Mouse (Mus musculus) kidney, postnatal 0 days (tissue): ENCODE measurements around the gene Agbl4. TPM values are rescaled to one million over a fixed set of nuclear protein-coding genes. Genes with fewer than 3 reads are reported as not detected.
A peak's percentile ranks its signal among the peaks of the same experiment; 100 is the strongest.

Source experiments
- ATAC-seq: fragments of 200-750 bp; cut with Nextera tagmentation; replicated peaks from 2 replicates; pipeline ENCODE4 v1.8.0; 2017; ENCODE audit warnings: low read depth, moderate number of reproducible peaks, moderate TSS enrichment, moderate library complexity; ENCODE audit not compliant: low FRiP score
- DNase-seq: peaks from one replicate; pipeline ENCODE4 v3.0.0-alpha.2; 2016; ENCODE audit warnings: low spot score
- H3K27ac ChIP-seq: fragments of 300-500 bp; sonication (generic); 2 replicates; pipeline ENCODE4 v1.5.1; 2014; ENCODE audit warnings: mild to moderate bottlenecking
- H3K27me3 ChIP-seq: fragments of 300-500 bp; sonication (generic); 2 replicates; pipeline ENCODE4 v1.6.1; 2014; ENCODE audit warnings: low read length, mixed read lengths; ENCODE audit not compliant: insufficient read depth
- H3K36me3 ChIP-seq: fragments of 300-500 bp; sonication (generic); 2 replicates; pipeline ENCODE4 v1.6.1; 2014; ENCODE audit warnings: low read length, mixed read lengths; ENCODE audit not compliant: insufficient read depth
- H3K4me1 ChIP-seq: fragments of 300-500 bp; sonication (generic); replicated peaks from 2 replicates; pipeline ENCODE4 v1.6.1; 2014; ENCODE audit warnings: antibody characterized with exemption, low read length, mixed read lengths; ENCODE audit not compliant: insufficient read depth
- H3K4me2 ChIP-seq: fragments of 300-500 bp; sonication (generic); 2 replicates; pipeline ENCODE4 v1.6.1; 2014; ENCODE audit warnings: mild to moderate bottlenecking, low read length, moderate library complexity, mixed read lengths
- H3K4me3 ChIP-seq: fragments of 300-500 bp; sonication (generic); replicated peaks from 2 replicates; pipeline ENCODE4 v1.5.1; 2014; ENCODE audit warnings: low read depth, low read length
- H3K9ac ChIP-seq: fragments of 300-500 bp; sonication (generic); 2 replicates; pipeline ENCODE4 v1.6.1; 2014; ENCODE audit warnings: low read depth, low read length
- H3K9me3 ChIP-seq: fragments of 300-500 bp; sonication (generic); replicated peaks from 2 replicates; pipeline ENCODE4 v1.6.1; 2016; ENCODE audit warnings: low read length, inconsistent platforms, mixed read lengths
- CTCF ChIP-seq: IDR thresholded peaks from 2 replicates; pipeline ENCODE4 v1.5.1; 2016; ENCODE audit warnings: antibody characterized with exemption, low read depth, mild to moderate bottlenecking, moderate library complexity
- WGBS: fragments of 180-500 bp; shearing (Covaris S2); extraction: QIAGEN DNeasy Blood & Tissue Kit; methylation state at CpG from one replicate; pipeline ENCODE4 v1.1.7; 2014; 5-methylcytosine and 5-hydroxymethylcytosine counted together
- polyA plus RNA-seq: library from polyadenylated mRNA; unstranded; fragments of >200 nt; fragmentation: Nextera tagmentation; extraction: Ambion mirVana; gene quantifications from 2 replicates; pipeline ENCODE4 v1.2.1, GENCODE M21; 2015

The Agbl4 gene
- polyA plus RNA-seq, 1 experiment from 2014 or later, result 0.28 TPM

- peak; percentile 52 for ATAC-seq
- no peak for DNase-seq
- Histone ChIP-seq H3K36me3 (peaks cover 4% of the 10 kb centered on the region; the same call in 1 of the 2 replicates), H3K9me3 (no peaks in the 10 kb centered on the region), H3K27me3 (no peaks in the 10 kb centered on the region), H3K9ac (peak overlapping the region; percentile 91), H3K4me2 (peak overlapping the region; percentile 95), H3K27ac (peak overlapping the region; percentile 94), H3K4me1 (peaks cover 10% of the 10 kb centered on the region), H3K4me3 (peak overlapping the region; percentile 91)
- TF ChIP-seq CTCF, result no peak
- 0% methylated on average over 6 of the region's 6 CpGs for WGBS
Observed at GRCm38 (mm10) chr4:111414399-111414798, 1016.9 kb downstream of the Agbl4 start.

DNA sequence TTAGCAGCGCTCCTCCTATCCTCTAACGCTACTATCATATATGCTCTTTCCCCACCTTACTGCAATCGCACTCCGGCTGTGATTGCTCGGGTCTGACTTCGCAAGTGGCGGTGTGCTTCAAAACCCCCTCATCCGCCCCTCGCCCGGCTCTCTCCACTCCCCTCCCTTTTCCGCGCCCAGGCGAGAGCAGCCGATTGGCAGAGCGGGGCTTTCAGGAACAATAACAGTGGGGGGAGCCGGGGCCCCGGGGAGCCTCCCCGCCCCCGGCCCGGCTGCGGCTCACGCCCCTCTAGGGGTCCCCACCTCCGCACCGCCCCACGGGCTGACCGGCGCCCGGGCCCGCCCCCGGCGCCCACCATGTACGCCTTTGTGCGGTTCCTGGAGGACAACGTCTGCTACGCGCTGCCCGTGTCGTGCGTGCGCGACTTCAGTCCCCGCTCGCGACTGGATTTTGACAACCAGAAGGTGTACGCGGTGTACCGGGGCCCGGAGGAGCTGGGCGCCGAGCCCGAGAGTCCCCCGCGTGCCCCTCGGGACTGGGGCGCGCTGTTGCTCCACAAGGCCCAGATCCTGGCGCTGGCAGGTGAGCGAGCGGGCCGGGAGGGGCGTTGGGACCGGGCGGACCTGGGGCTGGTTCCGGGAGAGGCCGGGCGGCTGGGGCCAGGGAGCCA, 1017.5 kb downstream of the Agbl4 start, which contains the start of gene Bend5:
Gene Bend5 (plus strand): TSS at position 189 of the 671 bp plus-strand sequence.
- H3K9ac ChIP-seq, result peak within 1 kb of the TSS; percentile 91
- no peaks in the 10 kb centered on the region for H3K9me3 ChIP-seq
- H3K4me2 ChIP-seq, result peak within 1 kb of the TSS; percentile 95
- peak within 1 kb of the TSS; percentile 91 for H3K4me3 ChIP-seq
- peak within 1 kb of the TSS; percentile 94 for H3K27ac ChIP-seq
- TF ChIP-seq CTCF, result no peak
- under 1% methylated on average over 64 of the region's 66 CpGs for WGBS
- peaks cover 10% of the 10 kb centered on the region for H3K4me1 ChIP-seq
- peak; percentile 92 for DNase-seq
- peak; percentile 92 for ATAC-seq
- H3K27me3 ChIP-seq, result no peaks in the 10 kb centered on the region
- peaks cover 4% of the 10 kb centered on the region; the same call in 1 of the 2 replicates for H3K36me3 ChIP-seq

GRCm38 (mm10) chr4:111416126-111416525, 1018.7 kb downstream of the Agbl4 start:
- no peaks in the 10 kb centered on the region for H3K9me3 ChIP-seq
- peaks cover 10% of the 10 kb centered on the region for H3K4me1 ChIP-seq
- peaks cover 4% of the 10 kb centered on the region; the same call in 1 of the 2 replicates for H3K36me3 ChIP-seq
- H3K4me2 ChIP-seq, result peak overlapping the region; percentile 95
- ATAC-seq, result no peak
- peak overlapping the region; percentile 91 for H3K4me3 ChIP-seq
- TF ChIP-seq CTCF, result no peak
- DNase-seq, result no peak
- peak overlapping the region; percentile 94; the same call in 1 of the 2 replicates for H3K27ac ChIP-seq
- WGBS, result 62% methylated on average over 3 of the region's 3 CpGs
- no peak overlapping the region; the same call in 1 of the 2 replicates for H3K9ac ChIP-seq
- no peaks in the 10 kb centered on the region for H3K27me3 ChIP-seq

- H3K9me3 ChIP-seq, result no peaks in the 10 kb centered on the region
- H3K4me1 ChIP-seq, result peaks cover 10% of the 10 kb centered on the region
- no peak overlapping the region for H3K27ac ChIP-seq
- no peak overlapping the region; the same call in 1 of the 2 replicates for H3K4me3 ChIP-seq
- no peak overlapping the region for H3K9ac ChIP-seq
- H3K36me3 ChIP-seq, result peaks cover 4% of the 10 kb centered on the region; the same call in 1 of the 2 replicates
- ATAC-seq (no peak), DNase-seq (no peak)
- no peaks in the 10 kb centered on the region for H3K27me3 ChIP-seq
- no peak for TF ChIP-seq CTCF
- WGBS, result 40% methylated on average over 3 of the region's 3 CpGs
- peak overlapping the region; percentile 95 for H3K4me2 ChIP-seq
Observed at GRCm38 (mm10) chr4:111416551-111416950, 1019.1 kb downstream of the Agbl4 start.

DNA sequence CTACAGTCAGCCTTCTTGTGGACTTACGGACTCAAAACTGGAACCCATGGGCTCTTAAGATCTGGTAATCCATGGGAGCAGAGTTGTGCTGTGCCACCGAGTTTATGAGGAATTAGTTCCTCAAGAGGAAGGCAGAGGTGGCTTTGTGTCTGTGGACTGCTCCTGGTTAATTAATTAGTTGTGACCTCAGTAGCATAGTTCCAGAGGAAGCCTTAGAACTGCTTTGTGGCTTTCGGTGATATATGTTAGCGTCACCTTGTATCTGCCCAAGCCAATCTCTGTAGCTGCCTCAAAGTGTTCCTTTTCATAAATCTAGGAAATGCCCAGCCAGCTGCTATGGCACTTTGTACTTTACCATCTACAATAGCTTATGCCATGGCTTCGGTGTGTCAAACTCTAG, 1020.3 kb downstream of the Agbl4 start:
- H3K9ac ChIP-seq, result no peak overlapping the region
- 81% methylated on average over 5 of the region's 5 CpGs for WGBS
- no peaks in the 10 kb centered on the region for H3K27me3 ChIP-seq
- H3K4me1 ChIP-seq, result peaks cover 10% of the 10 kb centered on the region
- DNase-seq, result no peak
- H3K9me3 ChIP-seq, result no peaks in the 10 kb centered on the region
- no peak overlapping the region for H3K4me2 ChIP-seq
- no peak overlapping the region for H3K4me3 ChIP-seq
- H3K27ac ChIP-seq, result no peak overlapping the region
- peaks cover 4% of the 10 kb centered on the region; the same call in 1 of the 2 replicates for H3K36me3 ChIP-seq
- no peak for ATAC-seq
- no peak for TF ChIP-seq CTCF

DNA sequence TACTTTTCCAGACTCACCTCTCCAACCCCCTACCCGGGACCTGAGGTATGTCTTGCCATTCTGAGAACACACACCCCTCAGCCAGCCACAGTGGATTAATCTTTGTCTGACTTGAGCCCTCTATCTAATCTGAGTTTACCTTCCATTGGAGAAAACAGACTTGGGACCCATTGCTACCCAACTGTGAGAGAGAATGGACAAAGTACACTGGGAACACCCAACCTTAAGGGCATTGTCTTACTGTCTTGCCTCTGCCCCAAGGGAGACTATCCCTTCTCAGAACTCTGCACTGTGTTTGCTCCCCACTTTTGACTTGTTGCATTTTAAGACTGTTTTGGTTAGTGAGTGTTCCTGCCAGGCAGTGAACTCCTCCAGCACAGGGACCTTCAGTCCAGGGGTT, 1022.0 kb downstream of the Agbl4 start:
- no peak for ATAC-seq
- Histone ChIP-seq H3K4me2 (no peak overlapping the region), H3K27ac (no peak overlapping the region), H3K27me3 (no peaks in the 10 kb centered on the region), H3K4me1 (peaks cover 7% of the 10 kb centered on the region; the same call in 1 of the 2 replicates), H3K4me3 (no peak overlapping the region), H3K36me3 (peaks cover 4% of the 10 kb centered on the region; the same call in 1 of the 2 replicates), H3K9ac (no peak overlapping the region), H3K9me3 (no peaks in the 10 kb centered on the region)
- TF ChIP-seq CTCF, result no peak
- 83% methylated on average over 1 of the region's 1 CpGs for WGBS
- no peak for DNase-seq
